ENCODE assay signal across 17 mouse cellular contexts in genomic region chr17:13685621-13686020, GRCm38 (mm10).
DNase-seq lines count a peak whose midpoint lies in the region; ATAC-seq lines count a peak whose summit lies in the region.
"Had no signal": no experiment of that assay in that cellular context is flagged by ENCODE, and none has a peak within 500 bp of the region (broad histone marks: within the 10 kb centered on the region; RNA-seq: fewer than 3 reads in every experiment).

No protein-coding gene starts in this region.

- no peaks in the 10 kb centered on the region for H3K36me3 ChIP-seq in heart, embryonic 11.5 days (ENCODE audit: control insufficient read depth, insufficient read depth, low read length)
- H3K36me3 ChIP-seq: forebrain, embryonic 10.5 days; G1E; neural tube, embryonic 15.5 days had no signal

- no peaks in the 10 kb centered on the region for H3K27me3 ChIP-seq in heart, embryonic 11.5 days (ENCODE audit: control insufficient read depth, insufficient read depth, low read length)
- H3K27me3 ChIP-seq: neural tube, embryonic 15.5 days had no signal

- H3K27ac ChIP-seq in heart, embryonic 11.5 days (ENCODE audit: low read depth, low read length): no peak overlapping the region
- H3K27ac ChIP-seq: kidney, postnatal 0 days; neural tube, embryonic 15.5 days had no signal

- no peak overlapping the region for H3K9ac ChIP-seq in heart, embryonic 11.5 days (ENCODE audit: low read depth, low read length)
- H3K9ac ChIP-seq: neural tube, embryonic 15.5 days had no signal

- no peak overlapping the region for H3K4me2 ChIP-seq in heart, embryonic 11.5 days
- H3K4me2 ChIP-seq: neural tube, embryonic 15.5 days had no signal

- peaks cover 25% of the 10 kb centered on the region for H3K4me1 ChIP-seq in heart, embryonic 11.5 days (ENCODE audit: control insufficient read depth, insufficient read depth, low read length)

- 75% methylated on average over 3 of the region's 3 CpGs for WGBS in heart, embryonic 11.5 days (ENCODE audit: insufficient replicate concordance)

- DNase-seq in heart, adult 11 months: peak; percentile 97
- peak; percentile 19 for DNase-seq in 416B (ENCODE audit: low read depth)
- DNase-seq in c-Kit-positive CD71-negative TER-119-negative erythroid progenitor cells, embryonic 14.5 days (ENCODE audit: low read depth): peak; percentile 39
- no peak for DNase-seq in urinary bladder, postnatal 25 days (ENCODE audit: low spot score)
- DNase-seq in embryo, embryonic 9.5 days (ENCODE audit: extremely low spot score): no peak
- DNase-seq in spleen, adult 18-20 months: no peak
- DNase-seq: adrenal gland, postnatal 14 days; cerebellum, adult 11-12 months; heart, postnatal 14 days; lung, adult 2 months; thymus, postnatal 36 days had no signal

- no peaks in the 10 kb centered on the region for H3K9me3 ChIP-seq in heart, embryonic 11.5 days (replicated peaks; ENCODE audit: control insufficient read depth, low read length)
- H3K9me3 ChIP-seq: neural tube, embryonic 15.5 days had no signal

- no peak for ATAC-seq in heart, embryonic 11.5 days (replicated peaks; ENCODE audit: insufficient number of reproducible peaks, low FRiP score, low TSS enrichment)
- ATAC-seq in monocyte, adult 5-6 weeks (replicated peaks; ENCODE audit: insufficient number of reproducible peaks, low FRiP score, low TSS enrichment, poor library complexity, severe bottlenecking): peak; percentile 64

- no peak overlapping the region for H3K4me3 ChIP-seq in heart, embryonic 11.5 days (ENCODE audit: low read depth, low read length)
- H3K4me3 ChIP-seq: forebrain, embryonic 10.5 days; neural tube, embryonic 15.5 days had no signal

Comparison
In these comparisons a context has a peak if more than half of its experiments do, and no peak if none do; other contexts are left out.
1. DNase-seq: peak in heart, adult 11 months (single experiment), 416B (single experiment) and c-Kit-positive CD71-negative TER-119-negative erythroid progenitor cells, embryonic 14.5 days (single experiment); none in urinary bladder, postnatal 25 days (single experiment), embryo, embryonic 9.5 days (single experiment) and spleen, adult 18-20 months (0 of 2).